Mouse (Mus musculus): ENCODE measurements around the gene Cacna1c. TPM values are rescaled to one million over a fixed set of nuclear protein-coding genes. Genes with fewer than 3 reads are reported as not detected.

Gene Cacna1c
- total RNA-seq, 2 experiments from 2014 or later: 72.7 to 76.0 TPM

GRCm38 (mm10) chr6:118827560-118827959 is 368.7 kb downstream of the Cacna1c start:
- DNase-seq (ENCODE audit: low spot score in 2 of 2): no peak

- no peak for DNase-seq (ENCODE audit: low spot score in 2 of 2)
These were observed 370.8 kb downstream of the Cacna1c start for GRCm38 (mm10) chr6:118825400-118825871.

DNA sequence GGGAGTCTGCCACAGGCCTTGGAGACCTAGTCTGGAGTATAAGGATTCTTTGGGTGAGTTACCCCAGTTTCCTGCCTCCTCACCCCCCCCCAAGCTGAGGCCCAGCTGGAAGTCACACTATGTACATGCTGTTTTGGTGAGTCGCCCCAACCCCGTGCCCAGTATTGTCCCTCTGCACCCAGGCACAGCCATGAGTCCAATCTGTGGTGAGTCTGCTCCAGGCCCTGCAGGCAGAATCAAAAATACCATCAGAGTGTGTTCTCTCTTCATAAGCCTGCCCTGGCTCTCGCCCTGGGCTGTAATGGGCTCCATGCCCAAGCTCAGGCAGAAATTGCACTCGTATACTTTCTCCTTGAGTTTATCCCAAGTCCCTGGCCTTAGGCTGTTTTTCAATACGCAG is 374.7 kb downstream of the Cacna1c start:
- DNase-seq (ENCODE audit: low spot score in 2 of 2): no peak

GRCm38 (mm10) chr6:118819657-118820056 is 376.6 kb downstream of the Cacna1c start:
- no peak for DNase-seq (ENCODE audit: low spot score in 2 of 2)

DNA sequence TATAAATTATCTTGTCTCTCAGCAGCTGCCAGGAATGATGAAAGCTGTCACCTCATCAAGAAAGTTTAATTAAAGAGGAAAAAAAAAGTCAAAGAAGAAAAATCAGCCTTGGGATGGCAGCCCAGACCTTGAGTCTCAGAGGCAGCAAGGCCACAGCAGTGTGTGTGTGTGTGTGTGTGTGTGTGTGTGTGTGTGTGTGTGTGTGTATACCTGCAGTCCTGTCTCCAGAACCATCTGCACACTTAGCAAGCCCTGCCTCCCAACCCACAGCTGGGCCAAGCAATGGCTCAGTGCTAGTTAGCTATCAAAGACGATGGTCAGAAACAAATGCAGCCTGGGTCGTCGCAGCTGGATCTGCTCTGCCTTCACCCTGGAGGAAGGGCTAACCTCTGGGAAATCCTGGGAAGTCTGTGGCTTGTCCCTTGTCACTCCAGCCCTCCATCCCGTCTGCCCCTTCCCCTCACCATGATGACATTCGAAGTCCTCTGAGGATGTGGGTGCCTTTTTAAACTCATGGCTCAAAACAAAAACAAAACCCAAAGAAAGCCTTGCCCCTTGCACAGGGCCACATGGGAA is 378.2 kb downstream of the Cacna1c start:
- DNase-seq (ENCODE audit: low spot score in 2 of 2): no peak

- DNase-seq (ENCODE audit: low spot score in 2 of 2): no peak
These were observed 380.0 kb downstream of the Cacna1c start for GRCm38 (mm10) chr6:118816253-118816652.

- DNase-seq (ENCODE audit: low spot score in 2 of 2): no peak
These were observed 383.7 kb downstream of the Cacna1c start for GRCm38 (mm10) chr6:118812556-118812955.

DNA sequence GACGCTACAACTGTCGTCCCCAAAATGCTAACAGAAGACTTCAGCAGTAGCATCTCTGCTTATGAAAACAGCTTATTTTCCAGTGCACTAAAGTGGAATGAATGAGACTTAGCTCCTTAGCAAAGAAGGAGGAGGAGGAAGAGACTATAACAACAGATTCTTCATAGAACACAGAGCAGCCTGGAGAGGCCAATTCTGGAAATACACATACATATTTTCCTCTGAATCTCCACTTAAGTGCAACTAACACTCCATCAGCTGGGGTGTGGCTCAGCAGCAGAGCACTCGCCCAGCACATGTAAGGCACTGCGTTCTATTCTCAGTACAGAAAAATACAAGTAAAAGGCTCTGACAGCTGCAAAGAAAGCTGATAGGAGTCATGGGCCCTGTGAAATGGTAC is 384.2 kb downstream of the Cacna1c start:
- no peak for DNase-seq (ENCODE audit: low spot score in 2 of 2)

DNA sequence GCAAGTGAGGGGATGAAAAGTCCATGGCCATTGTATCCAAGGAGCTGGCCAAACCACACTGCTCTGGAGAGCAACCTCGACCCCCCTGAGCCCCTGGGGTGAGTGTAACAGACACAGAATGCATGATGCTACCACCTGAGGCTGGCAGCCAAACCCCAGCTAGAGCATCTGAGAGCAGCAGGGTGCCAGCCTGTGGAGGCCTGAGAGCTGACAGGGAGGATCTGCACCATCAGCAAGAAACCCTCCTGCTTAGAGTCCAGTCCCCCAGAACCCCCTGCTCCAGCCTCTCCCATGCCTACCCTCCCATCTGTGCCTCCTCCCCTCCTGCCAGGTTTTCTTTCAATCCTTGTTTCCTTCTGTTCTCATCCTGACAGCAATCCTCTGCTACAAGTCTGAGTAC is 385.4 kb downstream of the Cacna1c start:
- DNase-seq (ENCODE audit: low spot score in 2 of 2): no peak

- DNase-seq (ENCODE audit: low spot score in 2 of 2): no peak
These were observed 391.1 kb downstream of the Cacna1c start for GRCm38 (mm10) chr6:118805139-118805538.

DNA sequence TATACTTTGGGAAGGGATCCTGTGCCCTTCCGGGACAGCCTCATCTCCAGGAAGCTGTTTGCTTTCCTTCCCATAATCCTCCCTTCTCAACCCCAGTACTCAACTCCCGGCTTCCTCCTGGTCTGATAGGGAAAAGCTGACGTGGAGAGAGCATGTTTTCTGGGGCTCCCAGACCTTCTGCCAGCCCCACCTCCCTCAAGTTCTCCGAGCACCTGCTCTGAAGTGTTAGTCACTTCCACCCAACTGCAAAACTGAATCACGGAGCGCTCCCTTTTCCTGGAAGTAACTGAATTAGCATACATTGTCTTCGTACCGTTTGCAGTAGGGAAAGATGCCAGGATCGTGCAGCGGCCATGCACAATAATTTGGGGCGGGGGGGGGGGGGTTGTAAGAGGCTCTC is 393.9 kb downstream of the Cacna1c start:
- DNase-seq (ENCODE audit: low spot score in 2 of 2): no peak

GRCm38 (mm10) chr6:118796393-118796792 is 399.8 kb downstream of the Cacna1c start:
- no peak for DNase-seq (ENCODE audit: low spot score in 2 of 2)

GRCm38 (mm10) chr6:118795716-118796115 is 400.5 kb downstream of the Cacna1c start:
- no peak for DNase-seq (ENCODE audit: low spot score in 2 of 2)

- peak; percentile 29 to 46 for DNase-seq (ENCODE audit: low spot score in 2 of 2)
These were observed 404.3 kb downstream of the Cacna1c start for GRCm38 (mm10) chr6:118791921-118792368.

GRCm38 (mm10) chr6:118787933-118788332 is 408.3 kb downstream of the Cacna1c start:
- DNase-seq (ENCODE audit: low spot score in 2 of 2): no peak

- no peak for DNase-seq (ENCODE audit: low spot score in 2 of 2)
These were observed 415.9 kb downstream of the Cacna1c start for GRCm38 (mm10) chr6:118780280-118780679.

DNA sequence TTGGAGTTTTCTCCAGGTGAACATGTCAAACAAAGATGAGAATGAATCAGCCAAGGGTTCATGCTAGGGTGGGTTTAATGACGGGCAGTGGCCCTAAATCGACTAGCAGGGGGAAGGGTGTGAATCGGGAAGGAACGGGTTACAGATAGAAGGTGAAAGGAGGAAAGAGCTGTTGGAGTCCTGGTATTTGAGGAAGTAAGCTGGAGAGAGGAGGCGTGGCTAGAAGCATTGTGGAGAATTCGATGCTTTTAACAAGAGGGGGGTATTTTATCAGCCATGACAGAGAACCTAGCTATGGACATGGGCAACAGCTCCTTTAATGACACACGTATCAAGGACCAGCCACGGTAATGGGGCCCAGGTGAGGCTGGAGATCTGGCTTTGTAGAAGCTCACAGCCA is 417.0 kb downstream of the Cacna1c start:
- DNase-seq (ENCODE audit: low spot score in 2 of 2): no peak

GRCm38 (mm10) chr6:118777457-118777856 is 418.8 kb downstream of the Cacna1c start:
- DNase-seq (ENCODE audit: low spot score in 2 of 2): no peak

DNA sequence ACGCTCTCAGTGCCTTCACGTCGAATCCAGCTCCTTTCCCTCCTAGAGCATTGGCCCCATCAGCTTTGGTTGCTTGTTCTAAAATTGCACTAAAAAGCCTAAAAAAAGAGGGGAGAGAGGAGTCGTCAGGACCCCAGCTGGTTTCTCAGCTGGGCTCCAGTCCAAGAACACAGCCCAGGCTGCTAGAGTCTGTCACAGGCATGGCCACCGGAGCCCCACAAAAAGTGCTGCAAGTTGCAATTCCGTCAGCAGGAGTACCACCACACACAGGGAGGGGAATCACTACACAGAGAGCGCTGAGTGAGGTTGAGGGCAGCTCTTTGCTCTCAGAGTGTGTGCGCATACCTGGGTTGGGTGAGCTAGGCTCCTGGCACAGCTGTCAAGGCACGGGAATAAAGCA is 419.8 kb downstream of the Cacna1c start:
- peak; percentile 33 to 49 for DNase-seq (ENCODE audit: low spot score in 2 of 2)

DNA sequence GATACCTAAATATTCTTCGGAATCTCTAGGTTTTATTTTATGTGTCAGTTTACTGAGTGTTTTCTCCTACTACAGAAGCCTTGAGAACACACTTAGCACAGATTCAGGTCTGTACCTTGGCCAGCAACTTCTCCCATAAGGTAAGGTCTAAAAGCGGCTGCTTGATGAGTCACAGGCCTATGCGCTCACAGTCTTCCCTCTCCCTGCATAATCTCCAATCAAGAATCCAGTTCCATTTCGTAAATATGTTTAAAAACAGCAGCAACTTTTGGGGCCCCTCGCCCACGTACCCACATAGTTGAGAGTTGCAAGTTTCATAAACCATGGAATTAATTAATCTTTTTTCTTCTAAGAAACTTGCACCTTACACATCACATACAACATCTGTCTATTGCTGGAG is 423.6 kb downstream of the Cacna1c start:
- no peak for DNase-seq (ENCODE audit: low spot score in 2 of 2)

DNA sequence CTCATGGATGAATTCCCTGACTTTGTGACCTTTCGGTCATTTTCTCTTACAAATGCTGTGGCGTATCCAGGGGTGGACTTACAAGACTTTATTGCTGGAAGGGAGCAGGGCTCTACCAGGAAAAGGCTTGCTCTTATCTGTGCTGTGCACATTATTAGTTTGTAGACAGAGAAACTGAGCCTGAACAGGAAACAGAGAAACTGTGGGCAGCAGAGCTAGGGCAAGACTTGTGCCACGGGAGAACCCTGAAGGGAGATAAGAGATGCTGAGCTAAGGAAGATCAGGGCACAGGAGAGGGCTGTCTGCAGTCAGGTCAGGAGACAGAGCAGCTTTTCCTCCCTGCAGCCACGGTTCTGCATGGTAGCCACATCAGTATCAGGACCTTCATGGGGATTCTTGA is 425.1 kb downstream of the Cacna1c start:
- no peak for DNase-seq (ENCODE audit: low spot score in 2 of 2)

DNA sequence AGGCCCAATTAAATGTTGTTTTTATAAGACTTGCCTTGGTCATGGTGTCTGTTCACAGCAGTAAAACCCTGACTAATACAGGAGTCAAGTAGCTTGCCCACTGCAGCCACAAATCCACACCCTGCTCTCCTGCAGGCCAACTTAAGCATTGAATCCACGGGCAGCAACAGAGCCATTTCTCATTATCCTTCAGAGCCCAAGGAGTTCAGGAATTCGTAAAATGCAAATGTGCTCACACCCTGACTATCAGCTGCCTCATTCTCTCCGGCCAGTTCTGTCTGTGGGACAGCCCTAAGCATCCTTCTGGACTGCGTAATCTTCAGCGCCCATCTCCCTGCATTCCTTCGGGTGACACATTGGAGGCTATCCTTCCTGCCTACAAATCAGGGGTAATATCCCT is 425.8 kb downstream of the Cacna1c start:
- no peak for DNase-seq (ENCODE audit: low spot score in 2 of 2)

- DNase-seq (ENCODE audit: low spot score in 2 of 2): no peak
These were observed 426.4 kb downstream of the Cacna1c start for GRCm38 (mm10) chr6:118769792-118770191.

- no peak for DNase-seq (ENCODE audit: low spot score in 2 of 2)
These were observed 428.5 kb downstream of the Cacna1c start for GRCm38 (mm10) chr6:118767698-118768097.
